Mouse (Mus musculus) kidney, postnatal 4 days (tissue): ENCODE data around the gene Cebpb.

ENCODE experiments used
- DNase-seq, 2 experiments: peaks; one replicate each; pipeline ENCODE4 v3.0.0; 2021; ENCODE audit warnings: mixed read lengths in 2 of 2

Cebpb gene

DNA sequence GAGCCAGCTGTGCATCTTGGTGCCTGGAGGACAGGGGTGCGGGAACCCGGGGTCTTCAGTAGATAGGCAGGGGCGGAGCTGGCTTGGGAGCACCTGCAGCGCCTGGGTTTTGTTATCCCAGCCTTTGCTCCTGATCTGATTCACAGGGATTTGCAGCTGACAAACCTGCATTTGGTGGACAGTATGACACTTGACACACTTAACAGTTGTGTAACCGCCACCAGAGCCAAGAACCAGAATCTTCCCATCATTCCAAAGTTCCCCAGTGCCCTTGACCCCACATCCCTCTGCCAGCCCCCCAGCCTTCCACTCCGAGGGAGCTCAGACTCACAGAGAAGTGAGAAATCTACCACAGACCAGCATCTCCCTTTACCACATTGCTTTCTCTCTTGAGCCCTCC is 33.8 kb downstream of the Cebpb start:
- no peak for DNase-seq

DNA sequence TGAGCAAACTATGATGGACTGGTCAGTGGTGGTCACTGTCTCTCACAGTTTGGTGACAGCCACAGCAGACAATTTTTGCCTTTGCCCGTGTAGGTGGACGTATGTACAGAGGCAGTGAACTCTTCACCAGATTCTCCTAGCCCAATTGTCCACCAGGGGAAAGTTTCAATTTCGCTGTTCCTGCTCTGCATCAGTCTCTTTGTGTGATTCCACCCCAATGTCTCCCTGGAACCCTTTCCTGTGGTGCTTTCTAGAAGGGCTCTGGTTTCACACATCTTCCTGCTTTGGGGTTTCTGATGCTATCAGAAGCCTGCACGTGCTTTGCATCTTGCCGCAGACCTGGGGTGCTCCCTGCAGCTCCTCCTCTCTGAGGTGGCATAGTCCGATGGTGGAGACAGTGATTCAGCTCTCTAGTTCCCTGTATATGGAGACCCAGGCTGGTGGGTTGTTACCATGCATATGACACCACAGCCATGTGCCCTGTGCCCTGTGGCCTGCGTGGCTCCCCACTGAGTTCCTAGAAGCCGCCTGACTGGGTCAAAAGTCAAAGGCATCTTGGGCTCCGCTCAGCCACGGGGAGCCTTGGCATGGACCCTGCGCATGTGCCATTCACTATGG is 35.0 kb downstream of the Cebpb start:
- no peak for DNase-seq

DNA sequence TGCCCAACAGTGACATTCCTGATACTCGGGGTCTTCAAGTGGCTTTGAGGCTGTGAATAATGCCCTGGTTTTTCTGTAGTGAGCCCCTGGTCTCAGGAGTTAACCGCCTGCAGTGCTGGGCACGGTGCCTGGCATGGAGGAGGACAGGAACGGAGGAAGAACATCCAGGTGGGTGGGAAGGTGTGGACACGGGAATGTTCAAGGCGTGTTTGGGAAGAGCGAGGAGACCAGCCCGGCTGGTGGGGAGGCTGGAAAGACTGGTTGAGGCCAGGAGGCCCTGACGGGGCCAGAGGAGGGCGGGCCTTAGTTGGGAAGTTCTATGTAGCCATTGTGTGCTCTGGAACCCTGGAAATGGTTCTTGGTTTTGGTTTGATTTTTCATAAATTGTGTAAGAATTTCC is 37.2 kb downstream of the Cebpb start:
- DNase-seq, result no peak

DNA sequence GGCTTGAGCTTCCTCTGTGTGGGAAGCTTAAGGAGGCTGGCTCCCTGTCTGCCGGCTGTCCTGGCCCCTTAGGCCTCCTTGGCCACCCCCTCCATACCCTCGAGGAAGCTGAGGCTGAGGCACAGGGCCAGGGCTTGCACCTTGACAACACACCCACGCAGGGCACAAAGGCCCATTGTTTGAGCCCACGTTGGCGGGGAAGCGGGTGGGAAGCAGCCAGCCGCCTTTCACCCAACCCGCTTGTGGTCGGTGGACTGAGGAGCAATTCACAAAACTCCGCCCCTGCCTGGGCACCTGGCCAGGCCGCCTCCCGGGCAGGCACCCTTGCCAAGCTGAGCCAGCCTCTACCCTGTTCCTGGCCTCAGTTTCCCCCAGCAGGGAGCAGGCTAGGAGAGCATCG is 38.4 kb downstream of the Cebpb start:
- peak; percentile 70 to 77 for DNase-seq

DNA sequence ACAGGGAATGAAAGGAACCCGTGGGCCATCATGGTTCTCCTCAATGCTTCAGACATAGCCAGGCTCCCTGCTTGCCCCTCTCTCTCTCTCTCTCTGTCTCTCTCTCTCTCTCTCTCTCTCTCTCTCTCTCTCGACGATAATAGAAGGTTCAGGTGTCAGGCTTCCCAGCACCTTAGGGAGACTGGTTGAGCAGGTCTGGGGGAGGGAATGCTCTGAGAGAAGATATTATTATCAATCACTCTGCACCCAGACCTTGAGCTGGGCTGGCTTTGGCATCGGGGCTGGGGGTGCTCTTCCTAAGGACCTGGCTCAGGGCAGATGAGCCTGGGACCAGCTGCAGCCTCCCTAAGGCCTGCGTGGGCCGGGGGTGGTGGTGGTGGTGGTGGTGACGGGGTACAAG is 41.3 kb downstream of the Cebpb start:
- DNase-seq, result no peak

DNA sequence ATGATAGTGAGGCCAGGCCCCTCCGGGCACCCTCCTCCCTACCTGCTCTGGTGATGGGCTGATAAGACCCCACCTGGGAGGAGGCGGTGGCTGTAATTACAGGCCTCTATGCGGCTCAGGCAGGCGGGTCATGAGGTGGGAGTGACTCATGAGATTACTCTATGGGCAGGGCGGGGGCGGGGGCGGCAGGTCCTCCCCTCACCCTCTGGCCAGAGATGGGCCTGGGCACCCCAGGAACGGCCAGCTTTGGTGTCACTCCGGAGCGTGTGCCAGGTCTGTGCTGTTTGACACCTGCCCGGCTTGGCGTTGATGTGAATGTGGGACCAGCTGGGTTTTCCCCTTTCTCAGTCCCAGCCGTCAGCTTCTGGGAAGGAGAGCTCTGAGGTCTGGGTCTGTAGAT is 42.4 kb downstream of the Cebpb start:
- no peak for DNase-seq

DNA sequence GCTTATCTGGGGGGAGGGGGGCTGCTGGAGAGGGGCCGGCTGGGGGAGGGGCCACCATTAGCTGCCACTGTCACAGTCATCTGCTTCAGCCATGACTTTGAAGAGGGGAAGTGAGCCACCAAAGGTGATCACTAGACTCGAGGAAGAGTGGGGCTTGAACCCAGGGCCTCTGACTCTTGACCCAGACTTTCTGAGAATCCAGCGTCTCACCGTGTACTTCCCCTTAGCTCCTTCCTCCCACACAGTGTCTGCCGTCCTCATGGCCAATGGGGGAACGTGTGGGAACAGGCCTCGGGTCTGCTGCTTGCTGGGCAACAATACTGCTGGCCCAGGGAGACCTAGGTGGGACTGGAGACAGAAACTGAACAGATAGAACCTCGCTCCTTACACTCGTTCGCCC is 46.1 kb downstream of the Cebpb start:
- no peak for DNase-seq

DNA sequence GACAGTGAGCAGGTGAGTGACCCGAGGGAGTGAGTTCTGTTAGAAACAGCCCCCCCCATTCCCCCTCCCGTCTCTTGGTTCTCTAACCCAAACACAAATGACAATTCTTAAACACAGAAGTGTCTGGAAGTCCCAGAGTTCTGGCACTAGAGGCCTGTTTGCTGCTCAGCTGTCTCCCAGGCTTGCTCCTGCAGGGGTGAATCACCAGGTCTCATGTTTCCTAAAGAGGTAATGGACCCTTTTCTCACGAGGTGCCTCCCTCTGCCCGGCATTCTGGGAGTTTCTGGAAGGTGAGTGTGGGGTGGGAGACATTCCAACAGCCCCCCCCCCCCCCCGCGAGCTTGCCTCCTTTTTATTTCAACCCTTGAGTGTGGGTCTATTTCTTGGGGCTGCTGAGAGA is 50.3 kb downstream of the Cebpb start:
- no peak for DNase-seq
